Comparison of ENCODE assay signal across 1 mouse cellular context in the genomic region with DNA sequence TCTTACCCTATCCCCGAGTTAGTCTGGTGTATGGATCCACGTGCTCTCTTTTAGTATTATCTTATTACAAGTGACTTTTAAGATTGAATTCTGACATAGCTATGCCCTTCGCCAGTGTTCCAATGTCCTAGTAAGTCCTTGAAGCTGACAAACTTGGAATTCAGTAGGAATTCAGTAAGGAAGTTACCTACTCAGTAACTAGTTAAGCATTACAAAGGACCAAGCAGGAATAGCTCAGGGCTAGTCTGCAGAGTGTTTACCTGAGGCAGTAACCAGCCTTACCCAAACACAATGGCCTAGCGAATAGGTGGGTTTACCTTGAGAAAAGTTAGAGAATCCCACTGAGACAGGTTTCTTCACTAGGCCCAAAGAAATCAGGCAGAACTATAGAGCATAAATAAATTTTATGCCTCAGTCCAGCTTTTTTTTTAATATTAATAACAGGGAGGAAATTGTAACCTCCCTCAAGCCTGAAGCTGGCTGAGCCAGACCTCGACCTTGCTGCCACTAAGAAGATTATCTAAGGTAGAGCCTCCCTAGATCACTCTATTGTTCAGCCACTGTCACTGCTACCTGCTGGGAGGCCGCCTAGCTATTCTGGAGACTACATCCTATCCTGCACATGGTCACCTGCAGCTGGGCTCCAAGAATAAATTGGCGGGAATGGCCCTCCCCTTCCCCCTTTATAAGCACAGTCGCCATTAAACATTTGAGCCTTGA. TPM values are rescaled to one million over a fixed set of nuclear protein-coding genes. Genes with fewer than 3 reads are reported as not detected.
"Had no signal": no experiment of that assay in that cellular context is flagged by ENCODE, and none has a peak within 500 bp of the region (broad histone marks: within the 10 kb centered on the region; RNA-seq: fewer than 3 reads in every experiment).

No protein-coding gene starts in this region.

RNA-seq across cellular contexts. Expression of a gene that starts 36.7 kb away (rescaled TPM):
- polyA plus RNA-seq: inflammation-experienced regulatory T-cells, adult 6 months had no signal
